Mouse (Mus musculus): ENCODE data around the gene Gm13285.
"Not testable (repeated sequence)": the region's sequence is repeated elsewhere in the genome, so short reads cannot be mapped to it uniquely, and the experiment has no call there.

DNA sequence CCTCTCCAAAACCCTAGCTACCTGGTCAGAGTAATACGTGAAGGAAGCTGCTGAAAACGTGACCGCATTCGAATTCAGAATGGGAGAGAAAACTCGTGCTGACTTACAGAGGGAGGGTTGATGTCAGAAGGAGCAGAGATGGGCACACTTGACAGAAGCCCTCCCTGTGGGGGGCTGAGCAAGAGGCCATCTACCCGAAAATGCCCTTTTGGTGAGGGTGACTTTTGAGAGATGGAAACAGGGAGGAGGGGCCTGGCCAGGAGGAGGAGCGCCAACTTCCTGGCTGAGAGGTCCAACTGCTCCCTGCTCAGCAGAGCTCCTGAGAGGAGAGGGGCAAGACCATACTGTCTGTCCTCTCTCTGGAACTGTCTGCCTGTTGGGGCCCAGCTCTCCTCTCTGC, 17.6 kb upstream of the Gm13285 start, which contains the start of gene Ifnz:
- TF ChIP-seq CTCF (IDR thresholded peaks at IDR 0.05; ENCODE audit: control insufficient read depth, insufficient read depth, low read length); POLR2A (IDR thresholded peaks at IDR 0.05; ENCODE audit: borderline replicate concordance, control insufficient read depth, low read depth, low read length): not testable (repeated sequence)
